Mouse (Mus musculus) frontal cortex, postnatal 14 days (tissue): Measurements from ENCODE around the gene Gabpb1.

ENCODE experiments used
- DNase-seq, 2 experiments: peaks; one replicate each; pipeline ENCODE4 v3.0.0; 2022; ENCODE audit warnings: low spot score in 2 of 2

The Gabpb1 gene

GRCm38 (mm10) chr2:126593831-126594610 is 82.1 kb downstream of the Gabpb1 start:
- DNase-seq = peak in 1 of 2 experiments; percentile 51

- DNase-seq = no peak
Observed at GRCm38 (mm10) chr2:126591304-126591703, 84.8 kb downstream of the Gabpb1 start.

- no peak for DNase-seq
Observed at GRCm38 (mm10) chr2:126587468-126587867, 88.7 kb downstream of the Gabpb1 start.

- no peak for DNase-seq
Observed at GRCm38 (mm10) chr2:126584621-126585369, 91.3 kb downstream of the Gabpb1 start.

GRCm38 (mm10) chr2:126583960-126584359 is 92.2 kb downstream of the Gabpb1 start:
- DNase-seq = no peak

GRCm38 (mm10) chr2:126579282-126579681 is 96.9 kb downstream of the Gabpb1 start:
- no peak for DNase-seq
